Mouse (Mus musculus) heart, postnatal 36 days (tissue): ENCODE data around the gene Stkld1. TPM values are rescaled to one million over a fixed set of nuclear protein-coding genes. Genes with fewer than 3 reads are reported as not detected.

Source experiments
- DNase-seq, 2 experiments: peaks; one replicate each; pipeline ENCODE4 v3.0.0; 2021 to 2022
- intact Hi-C: fragments of 180-260 bp; cut with DNase I; formaldehyde crosslinking; loops from one replicate; pipeline ENCODE4 v1.15.1; 2025
- total RNA-seq, 2 experiments: library from RNA; stranded (reverse); gene quantifications; 2 replicates each; pipeline ENCODE4 v1.2.3; 2021

Stkld1 gene
- total RNA-seq, 2 experiments from 2014 or later, result not detected

DNA sequence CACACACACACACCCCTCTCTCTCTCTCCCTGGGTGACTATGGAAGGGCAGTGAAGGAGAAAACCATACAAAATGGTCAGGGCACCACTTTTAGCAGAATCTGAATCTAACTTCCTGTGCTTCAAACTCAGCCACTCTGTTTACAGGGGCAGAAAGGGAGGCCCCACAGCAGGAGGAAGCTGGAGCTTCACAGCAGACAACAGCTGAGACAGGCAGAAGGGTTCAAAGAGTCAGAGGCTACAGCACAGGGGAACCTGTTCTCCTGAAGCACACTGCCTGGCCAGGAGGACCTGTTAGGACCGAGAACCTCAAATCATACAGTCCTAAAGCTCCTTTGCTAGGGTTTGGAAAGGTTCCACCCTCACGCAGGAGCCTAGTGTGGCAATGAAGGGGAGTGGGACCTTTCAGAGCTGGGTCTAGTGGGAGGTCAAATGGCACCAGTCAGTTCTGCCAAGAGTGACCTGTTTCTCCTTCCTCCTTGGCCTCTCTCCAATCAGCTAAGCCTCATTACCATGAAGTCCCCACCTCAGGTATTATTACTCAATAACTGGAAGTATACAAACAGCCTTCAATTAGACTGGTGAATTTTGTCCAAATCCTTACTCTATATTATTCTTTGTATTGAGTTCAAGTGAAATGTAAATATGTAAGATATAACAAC, 21.0 kb downstream of the Stkld1 start:
- no peak for DNase-seq
- intact Hi-C loops, result no loop called here

DNA sequence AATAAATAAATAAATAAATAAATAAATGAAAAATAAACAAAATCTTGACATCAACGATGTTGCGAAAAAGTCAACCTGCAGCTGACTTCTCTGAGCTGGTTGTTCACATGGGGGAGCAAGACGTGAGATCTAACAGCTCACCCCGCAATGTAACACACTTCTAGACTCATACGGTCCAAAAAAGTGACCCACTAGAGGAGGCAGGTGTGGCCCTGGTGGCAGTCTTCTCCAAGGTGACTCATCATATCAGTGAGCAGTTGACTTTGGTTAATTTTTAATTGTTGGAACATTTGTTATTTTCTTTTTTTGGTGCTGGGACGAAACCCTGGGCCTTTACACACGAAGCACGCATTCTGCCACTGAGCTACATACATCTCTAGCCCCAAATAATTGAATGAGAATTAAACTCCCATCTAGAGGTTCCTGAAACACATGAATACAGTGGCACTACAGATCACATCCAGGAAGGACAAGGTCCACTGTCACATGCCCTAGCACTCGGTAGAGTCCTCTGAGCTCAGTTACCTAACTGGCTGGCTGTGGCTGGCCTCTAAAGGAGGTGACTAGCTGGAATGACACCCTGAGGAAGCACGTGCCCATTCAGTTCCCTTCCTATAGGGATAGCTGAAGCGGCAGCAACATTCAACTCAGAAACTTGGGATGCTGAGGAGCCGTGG, 23.1 kb downstream of the Stkld1 start:
- DNase-seq, result no peak
- intact Hi-C loops, result no loop called here

DNA sequence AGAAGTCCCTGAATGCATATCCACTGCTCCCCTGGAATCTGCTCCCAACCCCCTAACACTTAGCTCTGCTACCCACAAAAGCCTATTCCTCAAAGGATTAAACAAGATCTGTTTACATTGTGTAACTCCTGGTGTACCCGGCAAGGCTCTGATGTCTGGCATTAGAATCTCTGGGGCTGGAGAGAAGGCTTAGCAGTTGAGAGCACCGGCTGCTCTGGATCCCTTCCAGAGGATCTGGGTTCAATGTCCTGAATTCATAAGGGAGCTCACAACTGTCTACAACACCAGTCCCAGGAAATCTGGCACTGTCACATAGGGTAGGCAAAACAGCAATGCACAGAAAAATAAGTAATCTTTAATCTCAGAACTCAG, 23.6 kb downstream of the Stkld1 start:
- intact Hi-C loops, result no loop called here
- DNase-seq, result no peak

DNA sequence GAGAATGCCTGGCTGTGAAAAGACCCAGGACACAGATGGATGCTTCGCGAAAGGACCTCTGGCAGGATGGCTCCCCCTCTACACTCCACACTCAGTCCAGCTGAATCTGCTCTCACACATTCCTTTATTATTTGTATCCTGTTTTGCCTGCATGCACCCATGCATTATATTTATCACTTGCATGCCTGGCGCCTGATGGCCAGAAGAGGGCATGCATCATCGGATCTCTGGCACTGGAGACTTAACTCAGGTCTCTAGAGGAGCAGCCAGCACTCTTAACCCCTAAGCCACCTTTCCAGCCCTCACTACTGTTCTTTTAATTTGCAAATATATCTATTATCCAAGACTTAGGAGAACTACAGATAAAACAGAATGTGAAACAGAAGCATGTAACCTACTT, 26.9 kb downstream of the Stkld1 start:
- no peak for DNase-seq
- intact Hi-C loops, result no loop called here

DNA sequence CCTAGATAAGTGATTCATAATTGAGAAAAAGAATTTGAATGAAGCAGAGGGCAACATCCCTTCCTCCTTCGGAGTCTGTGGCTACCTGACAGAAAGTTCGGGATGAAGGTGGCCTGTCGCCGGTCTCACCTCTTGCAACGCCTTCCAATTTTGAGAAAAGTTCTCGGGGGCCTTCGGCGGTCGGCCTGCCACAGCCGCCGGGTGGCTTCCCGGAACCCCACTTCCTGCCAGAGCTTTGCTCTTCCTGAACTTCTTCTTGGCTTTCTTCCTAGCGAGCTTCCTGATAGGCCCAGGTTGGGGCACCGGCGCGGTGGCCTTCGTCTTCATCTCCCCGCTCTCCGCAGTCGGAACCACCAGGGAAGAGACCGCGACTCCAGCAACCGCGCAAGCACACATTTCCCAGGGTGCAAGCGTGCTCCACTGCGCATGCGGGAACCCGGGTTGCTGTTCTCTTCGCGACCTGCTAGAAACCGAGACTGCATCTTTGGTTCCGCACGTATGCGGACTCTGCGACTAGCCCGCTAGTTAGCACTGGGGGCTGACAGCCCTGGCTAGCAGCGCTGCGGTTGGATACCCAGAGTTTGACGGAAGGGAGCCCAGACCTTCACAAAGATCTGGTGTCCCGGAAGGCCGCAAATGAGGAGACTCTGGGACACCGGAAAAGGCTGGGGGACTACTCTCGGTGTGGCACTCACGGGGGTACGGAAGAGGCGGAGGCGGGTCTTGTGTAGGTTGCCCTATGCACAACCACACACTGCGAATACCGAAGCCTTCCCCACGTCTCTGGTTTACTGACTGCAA, 30.3 kb downstream of the Stkld1 start, which contains the start of gene Rexo4:
TSS of gene Rexo4 (minus strand) at position 464 of the 801 bp plus-strand sequence.
- DNase-seq, result peak; percentile 92 to 97
- intact Hi-C loops, result loop anchor here (2.0 kb wide), 2 partner anchors 29 to 61 kb away; partner anchors contain the start of genes Stkld1 and Surf6

DNA sequence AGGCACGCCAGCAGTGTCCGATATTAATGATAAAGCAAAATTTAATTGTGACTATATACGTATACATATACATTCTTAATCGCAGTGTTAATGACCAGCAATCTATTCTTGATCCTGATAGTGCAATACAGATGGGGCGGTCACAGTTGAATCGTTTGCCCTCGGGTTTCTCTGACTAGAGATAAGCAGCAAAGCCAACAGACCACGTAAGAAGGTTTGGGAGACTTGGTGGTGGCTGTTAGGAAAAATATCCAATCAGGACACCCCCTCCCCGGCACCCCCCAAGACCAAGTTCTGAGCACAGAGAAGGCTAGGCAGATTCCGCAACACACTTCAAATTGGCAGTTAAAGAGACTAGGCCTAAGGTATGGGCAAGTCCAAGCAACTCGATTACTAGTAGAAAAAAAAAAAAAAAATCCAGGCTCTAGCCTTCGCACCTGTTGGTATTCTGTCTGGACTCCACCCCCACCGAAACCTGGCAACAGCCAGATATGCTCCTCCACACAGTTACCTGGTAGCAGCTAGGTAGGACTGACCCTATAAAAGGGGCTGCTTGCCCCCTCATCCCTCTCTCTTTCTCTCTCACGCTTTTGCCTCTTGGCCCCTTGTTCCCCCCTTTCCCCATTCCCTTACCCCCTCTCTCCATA, 31.0 kb downstream of the Stkld1 start:
- DNase-seq, result no peak
- intact Hi-C loops, result loop anchor here (2.0 to 5.0 kb wide), 2 partner anchors 42 to 62 kb away; partner anchors contain the start of genes Cacfd1 and Surf6

DNA sequence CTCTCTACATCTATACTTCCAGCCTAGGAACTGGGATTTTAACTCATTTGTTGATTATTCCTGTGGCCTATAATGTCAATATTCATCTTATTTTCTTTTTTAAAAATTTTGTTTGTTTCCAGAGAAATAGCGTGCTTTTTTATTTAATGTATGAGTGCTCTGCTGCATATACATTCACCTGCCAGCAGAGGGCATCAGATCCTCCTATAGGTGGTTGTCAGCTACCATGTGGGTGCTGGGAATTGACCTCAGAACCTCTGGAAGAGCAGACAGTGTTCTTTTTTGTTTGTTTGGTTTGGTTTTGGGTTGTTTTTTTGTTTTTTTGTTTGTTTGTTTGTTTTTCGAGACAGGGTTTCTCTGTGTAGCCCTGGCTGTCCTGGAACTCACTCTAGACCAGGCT, 33.4 kb downstream of the Stkld1 start:
- intact Hi-C loops, result loop anchor here (5.0 kb wide), 1 partner anchor 40 kb away; the partner anchor contains the start of gene Cacfd1
- no peak for DNase-seq

DNA sequence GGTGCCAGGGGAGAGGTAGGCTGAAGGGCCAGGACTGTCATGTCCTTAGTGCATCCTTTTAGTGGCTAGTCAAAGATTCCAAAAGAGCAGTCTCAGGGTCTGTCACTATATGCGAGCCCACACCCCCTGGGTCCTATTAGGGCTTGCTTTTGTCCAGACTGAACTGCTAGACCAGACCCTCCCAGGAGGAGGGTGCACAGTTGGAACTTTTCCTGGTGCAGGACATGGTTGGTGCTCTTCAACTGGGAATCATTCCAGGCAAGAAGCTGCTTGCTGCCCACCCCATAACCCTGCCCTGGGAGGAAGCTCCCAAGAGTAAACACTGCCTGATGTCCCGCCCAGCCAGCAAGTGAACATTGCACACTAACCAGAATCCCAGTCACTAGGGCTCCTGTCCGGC, 39.3 kb downstream of the Stkld1 start, which contains the start of gene Adamts13:
TSS of gene Adamts13 (plus strand) at position 301 of the 400 bp plus-strand sequence.
- intact Hi-C loops, result no loop called here
- DNase-seq, result no peak

DNA sequence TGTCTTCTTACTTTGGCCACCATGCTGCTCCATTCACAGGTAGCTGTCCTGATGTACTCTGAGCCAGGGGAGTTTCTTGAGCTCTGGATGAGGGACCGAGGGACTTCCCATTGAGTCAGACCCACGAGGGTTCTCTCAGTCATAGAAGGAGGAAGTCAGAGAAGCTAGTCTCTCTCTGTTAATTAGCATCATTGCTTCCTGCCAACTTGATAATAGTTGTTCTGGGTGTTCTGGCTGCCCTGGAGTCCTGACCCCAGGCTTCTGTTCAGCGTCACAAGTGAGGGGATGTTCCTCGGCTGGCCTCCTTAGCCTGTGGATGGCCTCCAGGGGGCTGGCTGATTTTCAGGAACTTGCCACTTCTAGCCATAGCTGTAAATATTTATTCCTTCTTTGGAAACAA, 40.1 kb downstream of the Stkld1 start:
- intact Hi-C loops, result no loop called here

DNA sequence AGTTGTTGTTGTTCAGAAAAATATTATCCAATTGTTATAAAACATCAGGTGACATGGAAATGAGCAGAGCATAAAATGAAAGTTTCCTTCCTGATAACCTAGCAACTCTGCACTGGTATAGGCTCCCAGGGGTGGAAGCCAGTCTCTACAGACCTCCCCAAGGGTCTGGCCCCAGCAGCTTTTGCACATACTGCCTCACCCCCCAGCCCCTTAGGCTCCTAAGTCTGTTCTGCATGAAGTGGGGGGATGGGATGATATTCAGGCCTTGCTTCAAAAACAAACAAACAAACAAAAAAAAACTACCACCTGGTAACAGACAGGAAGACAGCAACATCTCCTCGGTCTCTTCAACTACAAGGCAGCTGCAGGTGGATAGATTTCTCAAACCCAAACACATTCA, 46.5 kb downstream of the Stkld1 start:
- intact Hi-C loops, result no loop called here
- no peak for DNase-seq

More for the DNA sequence above, 40.1 kb downstream of the Stkld1 start:
- DNase-seq, result no peak

DNA sequence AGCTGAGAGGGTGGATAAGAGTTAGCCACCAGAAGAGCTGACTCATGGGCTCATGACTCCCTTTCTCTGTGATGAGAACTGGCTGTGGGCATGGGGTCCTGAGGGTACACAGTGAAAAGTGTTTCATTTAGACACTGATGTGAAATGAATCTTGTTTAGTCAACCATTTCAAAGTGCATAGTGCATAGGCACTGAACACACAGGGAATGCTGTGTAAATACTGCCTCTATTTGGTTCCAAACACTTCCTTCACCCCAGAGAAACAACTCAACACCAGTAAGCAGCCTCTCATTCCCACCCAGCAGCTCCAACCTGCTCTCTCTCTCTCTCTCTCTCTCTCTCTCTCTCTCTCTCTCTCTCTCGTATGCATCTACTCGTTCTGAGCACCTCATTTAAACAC, 50.3 kb downstream of the Stkld1 start:
- DNase-seq, result no peak
- intact Hi-C loops, result no loop called here

DNA sequence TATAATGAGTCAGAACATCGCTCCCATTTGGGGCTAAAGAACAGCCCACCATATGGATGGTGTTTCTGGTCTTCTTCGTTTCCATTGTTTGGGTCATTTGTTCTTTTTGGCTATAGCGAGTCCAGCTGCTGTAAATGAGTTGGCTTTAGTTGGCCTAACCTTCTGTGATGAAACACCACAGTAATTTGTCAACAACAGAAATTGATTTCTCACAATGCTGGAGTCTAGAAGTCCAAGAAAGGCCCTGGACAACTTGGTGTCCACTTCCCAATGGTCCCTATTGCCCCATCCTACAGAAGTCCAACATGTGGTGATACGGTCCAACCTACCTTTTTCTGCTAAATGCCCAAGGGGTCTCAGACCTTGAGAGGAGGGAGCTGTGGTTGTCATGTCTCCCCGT, 50.8 kb downstream of the Stkld1 start:
- intact Hi-C loops, result no loop called here
- no peak for DNase-seq

DNA sequence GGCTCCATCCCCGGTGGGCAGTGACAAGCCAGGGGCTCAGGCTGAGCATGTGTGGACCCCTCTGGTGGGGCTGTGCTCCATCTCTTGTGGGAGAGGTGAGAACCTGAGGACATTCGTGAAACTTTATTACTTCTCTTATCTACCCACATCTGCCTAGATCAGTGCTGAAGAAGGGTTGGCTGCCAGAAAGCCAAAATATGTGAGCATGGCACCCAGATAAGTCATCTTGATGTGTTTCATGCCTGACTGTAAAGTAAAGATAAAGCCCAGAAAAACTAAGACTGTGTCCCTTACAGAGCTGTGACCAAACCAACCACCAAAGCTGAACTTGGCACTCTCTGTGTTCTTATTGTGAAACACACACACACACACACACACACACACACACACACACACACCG, 60.1 kb downstream of the Stkld1 start:
- no peak for DNase-seq
- intact Hi-C loops, result no loop called here

DNA sequence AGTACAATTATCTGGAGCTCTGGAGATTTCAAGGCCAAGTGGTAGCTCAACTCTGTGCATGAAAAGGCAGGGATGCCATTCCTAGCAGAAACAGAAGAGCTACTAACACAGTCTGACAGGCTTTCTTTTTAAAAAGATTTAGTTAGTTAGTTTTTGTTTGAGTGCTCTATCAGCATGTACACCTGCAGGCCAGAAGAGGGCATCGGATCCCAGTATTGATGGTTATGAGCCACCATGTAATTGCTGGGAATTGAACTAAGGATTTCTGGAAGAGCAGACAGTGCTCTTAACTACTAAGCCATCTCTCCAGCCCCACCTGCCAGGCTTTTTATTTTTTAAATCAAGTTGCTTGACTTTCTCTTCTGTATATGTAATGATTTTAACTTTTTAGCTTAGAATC, 63.7 kb downstream of the Stkld1 start:
- intact Hi-C loops, result no loop called here
- no peak for DNase-seq

DNA sequence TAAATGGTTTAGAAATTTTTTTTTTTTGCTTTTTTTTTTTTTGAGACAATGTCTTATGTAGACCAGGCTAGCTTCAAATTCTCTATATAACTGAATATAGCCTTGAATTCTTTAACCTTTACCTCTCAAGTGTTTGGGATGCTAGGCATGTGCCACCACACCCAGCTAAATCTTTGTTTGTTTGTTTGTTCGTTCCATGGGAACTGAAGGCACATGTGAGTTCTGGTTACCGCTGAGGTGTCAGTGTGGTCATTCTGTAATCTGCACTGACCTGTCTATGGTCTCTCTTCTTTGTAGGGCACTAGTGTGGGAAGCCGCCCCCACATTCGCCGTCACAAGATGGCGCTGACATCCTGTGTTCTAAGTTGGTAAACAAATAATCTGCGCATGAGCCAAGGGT, 64.1 kb downstream of the Stkld1 start:
- intact Hi-C loops, result no loop called here
- no peak for DNase-seq

Other genes with a start within 250 kb of the Stkld1 start
- not detected for gene Abo, start 69.1 kb upstream of the Stkld1 start, total RNA-seq
- 10 to 100 TPM; 11.7 to 12.8 TPM for gene Surf6, start 31.2 kb upstream of the Stkld1 start, total RNA-seq
- 10 to 100 TPM; 22.3 to 27.1 TPM for gene Med22, start 23.4 kb upstream of the Stkld1 start, total RNA-seq
- gene Rpl7a, start 23.3 kb upstream of the Stkld1 start, total RNA-seq, result 100 to 1,000 TPM; 275 to 289 TPM
- 10 to 100 TPM; 15.6 to 16.2 TPM for gene Surf2, start 17.7 kb upstream of the Stkld1 start, total RNA-seq
- 10 to 100 TPM; 52.0 to 54.5 TPM for gene Surf1, start 17.5 kb upstream of the Stkld1 start, total RNA-seq
- gene Surf4, start 119 bp upstream of the Stkld1 start, total RNA-seq, result 10 to 100 TPM; 81.1 to 84.3 TPM
- gene Rexo4, start 30.3 kb downstream of the Stkld1 start, total RNA-seq, result 10 to 100 TPM; 10.9 to 12.4 TPM
- not detected for gene Adamts13, start 39.4 kb downstream of the Stkld1 start, total RNA-seq
- 10 to 100 TPM; 41.0 to 44.2 TPM for gene Cacfd1, start 75.9 kb downstream of the Stkld1 start, total RNA-seq
- gene Slc2a6, start 94.0 kb downstream of the Stkld1 start, total RNA-seq, result under 1 TPM in 1 of 2 experiments, not detected in 1; 0.73 TPM
- not detected for gene Mymk, start 138.1 kb downstream of the Stkld1 start, total RNA-seq
- gene Adamtsl2, start 145.3 kb downstream of the Stkld1 start, total RNA-seq, result 10 to 100 TPM; 20.3 to 21.4 TPM
- under 1 TPM; 0.19 to 0.43 TPM for gene Fam163b, start 208.4 kb downstream of the Stkld1 start, total RNA-seq
- gene Dbh, start 231.2 kb downstream of the Stkld1 start, total RNA-seq, result 1 to 10 TPM; 1.4 to 2.4 TPM